Mouse (Mus musculus): ENCODE results near the gene BC052040. TPM values are rescaled to one million over a fixed set of nuclear protein-coding genes. Genes with fewer than 3 reads are reported as not detected.

Gene BC052040
- polyA plus RNA-seq, 1 experiment from 2014 or later: 6.5 TPM

DNA sequence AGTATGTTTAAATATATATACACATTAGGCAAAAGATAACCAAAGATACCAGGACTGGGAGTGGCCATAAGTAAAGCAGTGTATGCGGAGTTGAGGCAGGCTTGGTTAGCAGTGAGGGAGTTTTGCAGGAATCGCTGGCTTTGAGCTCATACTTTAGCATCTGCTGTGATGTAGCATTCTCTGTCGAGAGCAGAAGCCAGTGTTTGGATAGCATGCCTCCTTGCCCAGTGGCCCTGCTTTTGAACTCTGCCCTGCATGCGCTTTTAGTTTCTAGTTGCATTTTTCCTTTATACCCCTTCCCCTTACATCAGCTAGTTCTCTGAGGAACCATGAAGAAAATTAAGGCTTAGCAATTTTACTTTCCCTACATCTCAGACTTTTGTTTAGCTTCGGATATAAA, 136.0 kb downstream of the BC052040 start:
- ATAC-seq (ENCODE audit: low read depth) (no peak), DNase-seq (no peak)
- H3K4me2 ChIP-seq: no peak overlapping the region
- peaks cover 17% of the 10 kb centered on the region for H3K9me3 ChIP-seq (replicated peaks)
- H3K9ac ChIP-seq: no peak overlapping the region
- H3K27ac ChIP-seq: no peak overlapping the region
- no peaks in the 10 kb centered on the region for H3K27me3 ChIP-seq
- peaks cover 13% of the 10 kb centered on the region for H3K36me3 ChIP-seq
- no peaks in the 10 kb centered on the region for H3K4me1 ChIP-seq (replicated peaks)
- no peak overlapping the region for H3K4me3 ChIP-seq (replicated peaks)
- WGBS (ENCODE audit: insufficient replicate concordance): 72% methylated on average over 5 of the region's 5 CpGs

DNA sequence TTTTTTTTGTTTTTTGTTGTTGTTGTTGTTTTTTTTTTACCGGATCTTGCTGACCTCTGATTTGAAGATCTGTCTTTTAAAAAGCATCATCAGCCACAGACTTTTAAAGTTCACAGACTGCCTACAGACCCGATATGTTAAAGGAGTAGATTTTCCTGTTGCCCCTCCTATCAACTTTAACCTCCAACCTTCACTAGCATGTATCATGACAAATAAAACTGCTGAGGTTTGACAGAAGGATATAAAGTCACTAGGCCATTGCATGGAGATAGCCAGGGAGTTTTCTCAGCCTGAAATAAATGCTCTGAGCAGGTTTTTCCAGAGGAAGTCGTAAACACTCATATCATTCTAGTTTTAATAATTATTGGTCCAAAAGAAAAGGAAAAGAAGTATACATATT, 136.5 kb downstream of the BC052040 start:
- no peak overlapping the region for H3K27ac ChIP-seq
- peaks cover 17% of the 10 kb centered on the region for H3K9me3 ChIP-seq (replicated peaks)
- H3K9ac ChIP-seq: no peak overlapping the region
- H3K4me1 ChIP-seq (replicated peaks): no peaks in the 10 kb centered on the region
- H3K36me3 ChIP-seq: peaks cover 13% of the 10 kb centered on the region
- no peaks in the 10 kb centered on the region for H3K27me3 ChIP-seq
- DNase-seq (no peak), ATAC-seq (ENCODE audit: low read depth) (no peak)
- no peak overlapping the region for H3K4me3 ChIP-seq (replicated peaks)
- WGBS (ENCODE audit: insufficient replicate concordance): 77% methylated on average over 3 of the region's 3 CpGs
- H3K4me2 ChIP-seq: no peak overlapping the region

DNA sequence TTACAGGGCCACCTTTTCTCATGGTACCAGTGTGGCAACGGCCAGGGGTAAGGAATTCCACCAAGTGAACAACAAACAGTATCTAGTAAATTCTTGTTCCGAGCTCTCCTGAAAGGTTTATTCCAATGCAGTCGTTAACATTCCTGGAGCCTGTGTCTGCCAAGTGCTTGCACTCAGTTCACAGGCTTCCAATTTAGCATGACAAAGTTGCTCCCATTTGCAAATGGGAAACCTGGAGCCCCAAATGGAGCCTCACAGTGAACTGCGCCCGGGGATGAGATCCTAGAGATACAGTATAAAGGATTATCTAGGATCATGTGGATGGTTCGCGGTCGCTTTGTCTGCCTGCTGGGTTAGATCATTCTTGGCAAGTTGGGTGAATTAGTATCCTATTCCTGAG, 141.9 kb downstream of the BC052040 start:
- 61% methylated on average over 8 of the region's 8 CpGs for WGBS (ENCODE audit: insufficient replicate concordance)
- Histone ChIP-seq H3K9me3 (replicated peaks) (peaks cover 17% of the 10 kb centered on the region), H3K4me2 (no peak overlapping the region), H3K36me3 (peaks cover 13% of the 10 kb centered on the region), H3K27me3 (no peaks in the 10 kb centered on the region), H3K27ac (no peak overlapping the region), H3K4me1 (replicated peaks) (no peaks in the 10 kb centered on the region), H3K9ac (no peak overlapping the region), H3K4me3 (replicated peaks) (no peak overlapping the region)
- DNase-seq (no peak), ATAC-seq (ENCODE audit: low read depth) (no peak)

DNA sequence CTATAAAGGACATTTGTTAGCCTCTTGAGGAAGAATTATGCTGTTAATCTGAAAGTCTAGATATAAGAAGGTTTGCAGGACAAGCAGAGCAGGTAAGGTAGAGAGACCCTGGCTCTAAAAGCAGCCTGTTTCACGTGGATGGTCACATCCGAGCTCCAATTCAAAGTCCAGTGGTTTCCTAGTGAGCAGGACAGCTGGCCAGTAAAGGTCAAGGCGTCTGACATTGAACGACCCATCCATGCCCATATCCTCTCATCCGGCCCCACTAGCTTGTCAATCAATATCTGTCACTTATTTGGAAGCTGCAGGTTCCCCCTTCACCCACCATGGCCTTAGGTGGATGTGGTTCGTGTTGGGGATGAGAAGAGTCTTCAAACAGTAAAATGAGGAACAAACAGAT, 142.7 kb downstream of the BC052040 start:
- Histone ChIP-seq H3K27me3 (no peaks in the 10 kb centered on the region), H3K9ac (no peak overlapping the region), H3K4me1 (replicated peaks) (no peaks in the 10 kb centered on the region), H3K4me3 (replicated peaks) (no peak overlapping the region), H3K27ac (no peak overlapping the region), H3K36me3 (peaks cover 13% of the 10 kb centered on the region), H3K9me3 (replicated peaks) (peaks cover 15% of the 10 kb centered on the region), H3K4me2 (no peak overlapping the region)
- DNase-seq: no peak
- 51% methylated on average over 6 of the region's 6 CpGs for WGBS (ENCODE audit: insufficient replicate concordance)
- no peak for ATAC-seq (ENCODE audit: low read depth)

DNA sequence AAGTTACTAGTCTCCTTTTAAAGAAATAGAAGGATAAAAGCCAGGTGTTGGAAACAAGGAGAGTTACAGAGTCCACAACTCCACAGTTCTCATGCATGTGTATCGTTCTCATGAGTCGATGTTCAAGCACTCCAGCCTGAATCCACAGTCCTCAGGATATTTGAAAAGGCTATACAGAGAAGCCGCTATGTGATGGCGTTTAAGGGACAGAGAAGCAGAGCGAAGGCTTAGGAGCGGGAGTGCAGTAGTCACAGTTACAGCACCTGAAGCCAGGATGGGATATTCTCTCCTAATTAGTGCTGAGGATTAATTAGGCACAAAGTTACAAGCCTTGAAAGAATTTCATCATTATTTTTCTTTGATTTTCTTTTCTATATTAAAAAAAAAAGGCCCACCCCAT, 143.2 kb downstream of the BC052040 start:
- no peaks in the 10 kb centered on the region for H3K27me3 ChIP-seq
- H3K9ac ChIP-seq: no peak overlapping the region
- no peaks in the 10 kb centered on the region for H3K4me1 ChIP-seq (replicated peaks)
- H3K4me3 ChIP-seq (replicated peaks): no peak overlapping the region
- 83% methylated on average over 6 of the region's 6 CpGs for WGBS (ENCODE audit: insufficient replicate concordance)
- H3K36me3 ChIP-seq: peaks cover 8% of the 10 kb centered on the region
- no peak overlapping the region for H3K27ac ChIP-seq
- peaks cover 10% of the 10 kb centered on the region for H3K9me3 ChIP-seq (replicated peaks)
- no peak for DNase-seq
- ATAC-seq (ENCODE audit: low read depth): no peak
- no peak overlapping the region for H3K4me2 ChIP-seq

DNA sequence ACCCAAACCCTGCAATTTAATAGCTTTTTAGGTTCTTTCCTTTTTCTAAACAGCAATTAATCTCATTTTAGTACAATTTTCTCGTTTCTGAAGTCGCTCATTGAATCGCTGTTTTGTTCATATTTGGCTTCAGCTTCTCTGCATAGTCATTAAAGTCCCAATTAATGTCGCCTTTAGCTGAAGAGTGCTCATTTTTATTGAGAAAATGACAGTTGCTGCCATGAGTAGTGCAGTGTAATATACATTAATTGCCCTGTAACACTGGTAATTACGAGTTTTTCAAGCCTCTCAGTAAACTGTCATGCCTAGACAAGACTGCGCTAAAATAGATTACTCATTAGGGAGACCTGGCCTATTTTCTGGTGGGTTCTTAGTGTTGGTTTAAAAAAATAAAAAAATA, 144.0 kb downstream of the BC052040 start:
- Histone ChIP-seq H3K27me3 (no peaks in the 10 kb centered on the region), H3K36me3 (peaks cover 5% of the 10 kb centered on the region), H3K9me3 (replicated peaks) (peaks cover 6% of the 10 kb centered on the region), H3K4me1 (replicated peaks) (no peaks in the 10 kb centered on the region), H3K27ac (no peak overlapping the region), H3K9ac (no peak overlapping the region), H3K4me3 (replicated peaks) (no peak overlapping the region), H3K4me2 (no peak overlapping the region)
- whole genome bisulfite sequencing (ENCODE audit: insufficient replicate concordance): 77% methylated on average over 6 of the region's 6 CpGs
- ATAC-seq (ENCODE audit: low read depth) (no peak), DNase-seq (no peak)

DNA sequence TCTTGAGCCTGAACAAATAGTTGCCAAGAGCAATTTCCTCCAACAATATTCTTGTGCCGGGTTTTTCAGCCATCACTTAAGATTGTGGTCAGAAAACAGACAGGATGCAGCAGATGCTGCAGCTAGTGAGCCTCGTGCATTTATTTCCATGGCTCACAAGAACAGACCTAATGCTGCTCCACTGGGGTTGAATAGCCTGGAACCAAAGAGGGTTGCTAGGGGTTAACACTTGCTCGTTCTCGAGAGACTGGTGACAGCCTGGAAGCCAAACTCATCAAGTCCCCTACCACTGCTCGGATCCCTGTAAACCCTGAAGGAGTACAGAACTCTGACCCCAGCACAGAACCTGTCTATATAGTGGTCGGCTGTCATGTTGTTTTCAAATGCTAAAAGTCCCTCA, 144.4 kb downstream of the BC052040 start:
- H3K4me2 ChIP-seq: no peak overlapping the region
- H3K4me3 ChIP-seq (replicated peaks): no peak overlapping the region
- 64% methylated on average over 6 of the region's 6 CpGs for WGBS (ENCODE audit: insufficient replicate concordance)

DNA sequence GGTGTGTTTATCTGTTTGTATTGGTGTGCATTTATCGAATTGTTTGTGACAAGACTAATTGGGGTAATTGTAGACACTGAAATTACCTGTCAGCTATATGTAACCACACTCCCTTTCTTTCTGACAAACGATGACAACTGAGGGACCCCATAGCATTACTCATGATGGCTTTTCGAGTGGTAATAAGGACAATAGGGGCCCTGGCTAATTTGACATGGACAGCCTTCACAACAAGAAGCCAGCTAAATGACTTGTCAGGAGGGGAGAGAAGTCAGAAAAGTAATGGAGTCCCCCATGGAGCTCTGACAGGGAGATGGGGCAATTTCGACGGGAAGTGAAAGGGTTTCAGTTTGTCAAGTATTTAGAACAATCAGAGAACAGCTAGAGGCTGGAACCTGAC, 145.3 kb downstream of the BC052040 start:
- Histone ChIP-seq H3K27me3 (no peaks in the 10 kb centered on the region), H3K36me3 (no peaks in the 10 kb centered on the region), H3K9me3 (replicated peaks) (no peaks in the 10 kb centered on the region; the same call in 1 of the 2 replicates), H3K4me3 (replicated peaks) (no peak overlapping the region), H3K27ac (no peak overlapping the region), H3K9ac (no peak overlapping the region), H3K4me2 (no peak overlapping the region), H3K4me1 (replicated peaks) (no peaks in the 10 kb centered on the region)
- no peak for DNase-seq
- no peak for ATAC-seq (ENCODE audit: low read depth)
- WGBS (ENCODE audit: insufficient replicate concordance): 74% methylated on average over 5 of the region's 5 CpGs

More for the DNA sequence above, 144.4 kb downstream of the BC052040 start:
- Histone ChIP-seq H3K9ac (no peak overlapping the region), H3K27me3 (no peaks in the 10 kb centered on the region), H3K27ac (no peak overlapping the region), H3K4me1 (replicated peaks) (no peaks in the 10 kb centered on the region), H3K36me3 (peaks cover under 1% of the 10 kb centered on the region; the same call in 1 of the 2 replicates), H3K9me3 (replicated peaks) (peaks cover 3% of the 10 kb centered on the region)
- ATAC-seq (ENCODE audit: low read depth): no peak
- DNase-seq: no peak

DNA sequence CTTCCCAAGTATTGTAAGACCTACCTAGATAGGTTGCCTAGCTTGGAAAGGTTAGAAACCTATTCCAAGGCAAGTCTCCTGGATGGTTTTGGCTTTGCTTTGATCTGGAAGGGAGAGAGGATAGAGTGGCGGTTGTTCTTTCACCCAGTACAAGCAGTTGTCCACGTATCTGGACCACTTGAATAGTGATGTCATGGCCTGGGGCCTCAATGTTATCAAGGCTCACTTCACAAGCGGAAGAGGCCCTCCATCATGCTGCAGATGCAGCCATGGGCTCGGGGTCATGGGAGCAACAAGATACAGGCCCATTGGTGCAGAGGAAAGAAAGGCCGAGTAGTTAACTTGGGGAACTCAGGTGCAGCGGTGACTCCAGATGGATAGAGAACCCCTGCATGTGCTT, 147.1 kb downstream of the BC052040 start:
- no peak overlapping the region for H3K9ac ChIP-seq
- WGBS (ENCODE audit: insufficient replicate concordance): 80% methylated on average over 6 of the region's 6 CpGs
- no peak overlapping the region for H3K4me2 ChIP-seq
- ATAC-seq (ENCODE audit: low read depth): no peak
- no peaks in the 10 kb centered on the region for H3K9me3 ChIP-seq (replicated peaks)
- H3K36me3 ChIP-seq: no peaks in the 10 kb centered on the region
- no peaks in the 10 kb centered on the region for H3K4me1 ChIP-seq (replicated peaks)
- no peak overlapping the region for H3K27ac ChIP-seq
- H3K27me3 ChIP-seq: no peaks in the 10 kb centered on the region
- DNase-seq: no peak
- no peak overlapping the region for H3K4me3 ChIP-seq (replicated peaks)

DNA sequence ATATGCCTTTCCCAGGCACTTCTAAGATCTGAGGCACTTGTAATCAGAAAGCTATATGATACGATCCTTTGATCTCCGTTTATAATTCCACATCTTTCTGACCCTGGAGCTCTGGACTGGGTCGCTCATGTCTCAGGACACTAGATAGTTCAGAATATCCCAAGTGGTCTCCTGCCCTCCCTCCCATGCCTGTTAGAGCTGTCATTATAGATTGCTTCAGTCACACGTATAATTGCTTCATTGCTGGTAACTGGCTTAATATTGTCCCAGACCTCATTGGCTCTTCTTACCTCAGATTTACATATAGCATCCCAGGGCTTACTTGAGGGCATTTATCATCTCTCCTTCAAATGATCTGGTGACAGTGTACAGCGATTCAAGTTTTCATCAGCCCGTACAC, 149.0 kb downstream of the BC052040 start:
- 81% methylated on average over 6 of the region's 6 CpGs for WGBS (ENCODE audit: insufficient replicate concordance)
- no peak for ATAC-seq (ENCODE audit: low read depth)
- H3K27me3 ChIP-seq: no peaks in the 10 kb centered on the region
- no peak overlapping the region for H3K9ac ChIP-seq
- no peak overlapping the region for H3K4me2 ChIP-seq
- no peaks in the 10 kb centered on the region for H3K4me1 ChIP-seq (replicated peaks)
- H3K9me3 ChIP-seq (replicated peaks): no peaks in the 10 kb centered on the region
- no peak for DNase-seq
- H3K27ac ChIP-seq: no peak overlapping the region
- H3K36me3 ChIP-seq: no peaks in the 10 kb centered on the region
- H3K4me3 ChIP-seq (replicated peaks): no peak overlapping the region

DNA sequence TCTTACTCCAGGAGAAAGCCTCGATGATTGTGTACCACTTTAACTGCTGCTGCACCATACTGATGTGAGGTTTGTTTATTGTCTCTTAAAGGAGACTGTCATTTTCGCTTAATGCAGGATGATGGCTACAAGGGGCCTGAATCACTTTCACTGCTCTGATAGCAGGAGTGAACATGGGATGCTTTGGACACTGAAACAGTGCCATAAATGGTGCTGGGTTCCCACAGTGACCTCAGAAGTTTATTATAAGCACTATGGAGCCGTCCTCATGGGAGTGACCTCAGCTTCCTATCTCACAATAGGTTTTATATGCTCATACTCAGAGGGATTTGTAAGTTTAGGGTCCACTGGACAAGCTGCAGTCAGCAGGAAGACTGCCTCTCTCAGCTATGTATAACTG, 149.7 kb downstream of the BC052040 start:
- Histone ChIP-seq H3K4me2 (no peak overlapping the region), H3K36me3 (no peaks in the 10 kb centered on the region), H3K9ac (no peak overlapping the region), H3K27me3 (no peaks in the 10 kb centered on the region), H3K4me3 (replicated peaks) (no peak overlapping the region), H3K9me3 (replicated peaks) (no peaks in the 10 kb centered on the region), H3K4me1 (replicated peaks) (no peaks in the 10 kb centered on the region), H3K27ac (no peak overlapping the region)
- DNase-seq: no peak
- no peak for ATAC-seq (ENCODE audit: low read depth)
- 58% methylated on average over 3 of the region's 3 CpGs for WGBS (ENCODE audit: insufficient replicate concordance)

DNA sequence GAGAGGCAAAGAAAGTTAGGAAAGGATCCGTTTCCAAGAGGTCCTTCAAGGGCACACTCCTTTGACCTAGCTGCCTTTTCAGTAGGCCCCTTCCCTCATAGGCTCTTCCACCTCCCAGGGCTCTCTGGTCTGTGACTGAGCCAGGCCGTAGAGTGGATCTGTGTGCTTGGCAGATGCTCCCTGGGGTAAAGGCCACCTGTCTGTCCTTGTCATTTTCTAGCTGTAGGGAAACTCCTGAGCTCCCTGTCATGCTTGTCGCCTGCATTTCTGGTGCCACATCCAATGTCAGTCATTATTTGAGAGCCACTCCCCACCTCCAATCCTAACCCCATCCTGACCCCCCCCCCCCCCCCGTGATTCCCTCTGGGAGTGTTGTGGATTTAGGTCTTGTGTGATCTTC, 151.1 kb downstream of the BC052040 start:
- Histone ChIP-seq H3K4me3 (replicated peaks) (no peak overlapping the region), H3K27me3 (no peaks in the 10 kb centered on the region), H3K27ac (no peak overlapping the region), H3K9me3 (replicated peaks) (no peaks in the 10 kb centered on the region), H3K9ac (no peak overlapping the region), H3K4me2 (no peak overlapping the region), H3K36me3 (no peaks in the 10 kb centered on the region), H3K4me1 (replicated peaks) (no peaks in the 10 kb centered on the region)
- no peak for ATAC-seq (ENCODE audit: low read depth)
- no peak for DNase-seq
- WGBS (ENCODE audit: insufficient replicate concordance): 64% methylated on average over 4 of the region's 4 CpGs
